Comparison of ENCODE assay signal across 25 mouse cellular contexts in the genomic region with DNA sequence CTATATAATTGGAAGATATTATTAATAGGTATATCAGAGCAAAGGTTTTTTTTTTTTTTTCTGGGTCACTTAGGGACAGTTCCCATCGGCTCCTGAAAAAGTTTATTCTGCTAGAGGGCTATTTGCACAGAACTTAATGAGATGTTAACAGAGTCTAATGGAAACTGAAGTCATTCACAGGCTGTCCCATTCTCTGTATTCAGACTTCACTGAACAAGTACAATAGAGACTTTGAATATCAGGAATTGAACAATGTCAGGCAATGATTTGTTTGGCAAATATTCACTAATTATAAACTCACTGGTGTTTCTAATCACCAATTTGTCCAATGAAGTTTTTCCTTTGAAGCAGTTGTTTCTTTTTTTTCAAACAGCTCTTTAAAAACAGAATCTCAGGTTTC. TPM values are rescaled to one million over a fixed set of nuclear protein-coding genes. Genes with fewer than 3 reads are reported as not detected.
DNase-seq lines count a peak whose midpoint lies in the region; ATAC-seq and TF ChIP-seq lines count a peak whose summit lies in the region.
"Had no signal": no experiment of that assay in that cellular context is flagged by ENCODE, and none has a peak within 500 bp of the region (broad histone marks: within the 10 kb centered on the region; RNA-seq: fewer than 3 reads in every experiment).

No protein-coding gene starts in this region.

- no peak for TF ChIP-seq CTCF in kidney, postnatal 0 days (IDR thresholded peaks at IDR 0.05; ENCODE audit: low read depth)

- no peak overlapping the region for H3K4me2 ChIP-seq in kidney, postnatal 0 days (ENCODE audit: low read length)
- no peak overlapping the region for H3K4me2 ChIP-seq in forebrain, embryonic 15.5 days (replicated peaks)
- no peak overlapping the region for H3K4me2 ChIP-seq in liver, embryonic 11.5 days
- H3K4me2 ChIP-seq: embryonic facial prominence, embryonic 13.5 days; hindbrain, embryonic 15.5 days; liver, embryonic 13.5 days; stomach, embryonic 15.5 days had no signal

- ATAC-seq in frontal cortex, adult (ENCODE audit: low TSS enrichment), result 0 out of 2 replicates have a peak, but pooled peaks have one; percentile 12
- no peak for ATAC-seq in kidney, postnatal 0 days (replicated peaks; ENCODE audit: low FRiP score, low read depth)
- peak; percentile 41; the same call in 1 of the 2 replicates for ATAC-seq in forebrain, embryonic 15.5 days (replicated peaks)
- no peak for ATAC-seq in liver, embryonic 11.5 days (replicated peaks; ENCODE audit: low FRiP score)
- ATAC-seq: inflammation-experienced regulatory T-cells, adult 6 months had no signal

- H3K4me3 ChIP-seq in kidney, postnatal 0 days (replicated peaks; ENCODE audit: low read depth, low read length), result no peak overlapping the region
- no peak overlapping the region for H3K4me3 ChIP-seq in forebrain, embryonic 15.5 days
- no peak overlapping the region for H3K4me3 ChIP-seq in liver, embryonic 11.5 days (ENCODE audit: low read depth, low read length)
- H3K4me3 ChIP-seq: embryonic facial prominence, embryonic 13.5 days; gastrocnemius, adult 2 months; hindbrain, embryonic 15.5 days; liver, embryonic 13.5 days; stomach, embryonic 15.5 days had no signal

- H3K27ac ChIP-seq in kidney, postnatal 0 days, result peak overlapping the region; percentile 64; the same call in 1 of the 2 replicates
- no peak overlapping the region for H3K27ac ChIP-seq in forebrain, embryonic 15.5 days (replicated peaks)
- no peak overlapping the region for H3K27ac ChIP-seq in liver, embryonic 11.5 days (ENCODE audit: low read depth, low read length)
- H3K27ac ChIP-seq: hindbrain, embryonic 15.5 days; liver, embryonic 13.5 days; macrophage had no signal

- H3K9ac ChIP-seq in kidney, postnatal 0 days (ENCODE audit: low read depth, low read length), result no peak overlapping the region
- no peak overlapping the region for H3K9ac ChIP-seq in forebrain, embryonic 15.5 days (replicated peaks)
- no peak overlapping the region for H3K9ac ChIP-seq in liver, embryonic 11.5 days (ENCODE audit: low read depth, low read length)
- H3K9ac ChIP-seq: embryonic facial prominence, embryonic 13.5 days; hindbrain, embryonic 15.5 days; liver, embryonic 13.5 days; stomach, embryonic 15.5 days had no signal

- H3K9me3 ChIP-seq in kidney, postnatal 0 days (replicated peaks; ENCODE audit: low read length), result no peaks in the 10 kb centered on the region
- H3K9me3 ChIP-seq in forebrain, embryonic 15.5 days, result no peaks in the 10 kb centered on the region
- H3K9me3 ChIP-seq in liver, embryonic 11.5 days (ENCODE audit: control insufficient read depth, low read length), result no peaks in the 10 kb centered on the region
- H3K9me3 ChIP-seq: embryonic facial prominence, embryonic 13.5 days; hindbrain, embryonic 15.5 days; liver, embryonic 13.5 days; stomach, embryonic 15.5 days had no signal

- 33% methylated on average over 1 of the region's 1 CpGs for WGBS in kidney, postnatal 0 days
- WGBS in forebrain, embryonic 15.5 days, result 3% methylated on average over 1 of the region's 1 CpGs
- 76% methylated on average over 1 of the region's 1 CpGs for WGBS in liver, embryonic 11.5 days

- DNase-seq in frontal cortex, postnatal 36 days (ENCODE audit: low spot score in 2 of 2), result no peak
- DNase-seq in kidney, postnatal 0 days (ENCODE audit: low spot score), result no peak
- no peak for DNase-seq in kidney, adult 9 months
- DNase-seq in adrenal gland, postnatal 10 days, result no peak
- no peak for DNase-seq in liver, embryonic 11.5 days (ENCODE audit: low spot score)
- no peak for DNase-seq in cerebellum, adult 9-10 months
- DNase-seq: adrenal gland, postnatal 36 days; cerebellum, adult 9-11 months; gastrocnemius, adult 2 months; heart, postnatal 10 days; kidney, adult 11 months; layer of hippocampus, postnatal 36 days; left cerebral cortex, postnatal 4 days; liver, embryonic 13.5 days; lung, adult 18-20 months; lung, postnatal 10 days; midbrain, embryonic 14.5 days; right cerebral cortex, postnatal 25 days had no signal

- H3K36me3 ChIP-seq in kidney, postnatal 0 days (ENCODE audit: insufficient read depth, low read length), result no peaks in the 10 kb centered on the region
- 0 out of 2 replicates have a peak, but pooled peaks cover 2% of the 10 kb centered on the region for H3K36me3 ChIP-seq in forebrain, embryonic 15.5 days
- H3K36me3 ChIP-seq in liver, embryonic 11.5 days (ENCODE audit: control insufficient read depth, insufficient read depth, low read length), result peaks cover 3% of the 10 kb centered on the region
- H3K36me3 ChIP-seq: stomach, embryonic 15.5 days had no signal

- H3K27me3 ChIP-seq in kidney, postnatal 0 days (ENCODE audit: insufficient read depth, low read length), result no peaks in the 10 kb centered on the region
- H3K27me3 ChIP-seq in forebrain, embryonic 15.5 days, result no peaks in the 10 kb centered on the region
- no peaks in the 10 kb centered on the region for H3K27me3 ChIP-seq in liver, embryonic 11.5 days (replicated peaks; ENCODE audit: control insufficient read depth, insufficient read depth, low read length)
- H3K27me3 ChIP-seq: embryonic facial prominence, embryonic 13.5 days; hindbrain, embryonic 15.5 days; liver, embryonic 13.5 days; stomach, embryonic 15.5 days had no signal

- H3K4me1 ChIP-seq in kidney, postnatal 0 days (replicated peaks; ENCODE audit: insufficient read depth, low read length), result peaks cover 6% of the 10 kb centered on the region; the same call in 1 of the 2 replicates
- H3K4me1 ChIP-seq in forebrain, embryonic 15.5 days, result peaks cover 4% of the 10 kb centered on the region; the same call in 1 of the 2 replicates
- 0 out of 2 replicates have a peak, but pooled peaks cover 5% of the 10 kb centered on the region for H3K4me1 ChIP-seq in liver, embryonic 11.5 days (replicated peaks; ENCODE audit: control insufficient read depth, insufficient read depth, low read length)
- H3K4me1 ChIP-seq: liver, embryonic 13.5 days had no signal

RNA-seq across cellular contexts. Expression of a gene that starts 45.1 kb away (rescaled TPM):
- 44.1 and 46.3 TPM in 2 replicates for polyA plus RNA-seq in kidney, postnatal 0 days (2015; fragmentation: Nextera tagmentation; extraction: Ambion mirVana)
- polyA plus RNA-seq in forebrain, embryonic 15.5 days (2015; fragmentation: Nextera tagmentation; extraction: Ambion mirVana), result 41.3 and 44.3 TPM in 2 replicates
- total RNA-seq in adrenal gland, postnatal 10 days (2021), result 10 to 100 TPM; 74.4 to 83.2 TPM
- polyA plus RNA-seq in liver, embryonic 11.5 days (2014; fragmentation: Nextera tagmentation; extraction: Ambion mirVana), result 30.3 and 31.0 TPM in 2 replicates

RNA-seq across cellular contexts. Expression of a gene that starts 46.0 kb away (rescaled TPM):
- polyA plus RNA-seq in kidney, postnatal 0 days (2015; fragmentation: Nextera tagmentation; extraction: Ambion mirVana), result 37.9 and 48.3 TPM in 2 replicates
- polyA plus RNA-seq in forebrain, embryonic 15.5 days (2015; fragmentation: Nextera tagmentation; extraction: Ambion mirVana), result 43.3 and 46.4 TPM in 2 replicates
- total RNA-seq in adrenal gland, postnatal 10 days (2021), result 10 to 100 TPM; 20.6 to 26.4 TPM
- polyA plus RNA-seq in liver, embryonic 11.5 days (2014; fragmentation: Nextera tagmentation; extraction: Ambion mirVana), result 23.2 and 26.5 TPM in 2 replicates

Comparison
In these comparisons a context has a peak if more than half of its experiments do, and no peak if none do; other contexts are left out.
1. ATAC-seq: peak in frontal cortex, adult (single experiment) and forebrain, embryonic 15.5 days (single experiment); none in kidney, postnatal 0 days (single experiment) and liver, embryonic 11.5 days (single experiment).